Mouse (Mus musculus): ENCODE measurements around the gene Ergic1.

DNA sequence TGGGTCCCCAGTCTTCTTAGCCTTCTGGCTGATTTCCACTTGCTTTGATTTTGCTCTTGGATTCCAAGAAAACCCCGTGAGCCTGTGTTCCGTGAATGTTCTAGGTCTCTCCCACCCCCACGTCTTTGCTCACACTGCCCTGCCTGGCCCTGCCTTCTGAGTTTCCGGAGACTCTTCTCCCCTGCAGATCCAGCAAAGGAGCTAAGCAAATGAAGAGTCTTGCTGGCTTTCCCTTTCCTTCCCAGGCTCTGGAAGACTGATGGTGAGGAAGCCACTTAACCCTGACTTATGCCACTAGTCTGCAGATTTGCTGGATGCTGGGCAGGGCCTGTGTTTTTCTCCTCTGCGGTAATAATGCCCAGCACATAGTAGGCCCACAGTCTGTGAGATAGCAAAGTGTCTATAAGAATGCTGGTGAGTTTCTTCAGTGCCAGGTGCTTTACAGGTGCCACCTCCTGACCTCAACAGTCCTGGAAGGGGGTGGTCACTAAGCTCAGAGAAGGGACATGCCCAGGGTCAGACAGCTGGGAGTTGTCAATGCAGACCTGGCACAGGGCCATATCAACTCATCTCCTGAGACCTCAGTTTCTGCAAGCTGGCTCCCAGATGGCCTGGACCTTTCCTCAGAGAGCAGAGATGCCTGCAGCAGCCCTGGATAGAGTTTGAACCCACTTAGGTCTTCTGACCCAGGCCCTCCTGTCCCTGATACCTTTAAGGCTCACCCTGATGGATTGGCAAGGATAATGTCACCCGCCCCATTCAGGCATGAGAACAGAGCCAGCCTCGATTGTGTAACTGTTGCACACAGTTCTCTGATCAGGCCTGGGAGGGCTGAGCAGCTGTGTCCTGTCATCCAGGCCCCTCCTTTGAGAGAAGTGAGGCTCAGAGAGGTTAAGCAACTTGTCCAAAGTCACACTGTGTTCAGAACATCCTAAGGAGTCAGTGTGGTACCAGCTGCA lies 49.2 kb upstream of the Ergic1 start:
- TF ChIP-seq CTCF (IDR thresholded peaks at IDR 0.05; ENCODE audit: low read depth): no peak
- TF ChIP-seq EP300 (IDR thresholded peaks at IDR 0.05; ENCODE audit: low read depth): no peak
